Mouse (Mus musculus): ENCODE data around the gene 0610037L13Rik.

DNA sequence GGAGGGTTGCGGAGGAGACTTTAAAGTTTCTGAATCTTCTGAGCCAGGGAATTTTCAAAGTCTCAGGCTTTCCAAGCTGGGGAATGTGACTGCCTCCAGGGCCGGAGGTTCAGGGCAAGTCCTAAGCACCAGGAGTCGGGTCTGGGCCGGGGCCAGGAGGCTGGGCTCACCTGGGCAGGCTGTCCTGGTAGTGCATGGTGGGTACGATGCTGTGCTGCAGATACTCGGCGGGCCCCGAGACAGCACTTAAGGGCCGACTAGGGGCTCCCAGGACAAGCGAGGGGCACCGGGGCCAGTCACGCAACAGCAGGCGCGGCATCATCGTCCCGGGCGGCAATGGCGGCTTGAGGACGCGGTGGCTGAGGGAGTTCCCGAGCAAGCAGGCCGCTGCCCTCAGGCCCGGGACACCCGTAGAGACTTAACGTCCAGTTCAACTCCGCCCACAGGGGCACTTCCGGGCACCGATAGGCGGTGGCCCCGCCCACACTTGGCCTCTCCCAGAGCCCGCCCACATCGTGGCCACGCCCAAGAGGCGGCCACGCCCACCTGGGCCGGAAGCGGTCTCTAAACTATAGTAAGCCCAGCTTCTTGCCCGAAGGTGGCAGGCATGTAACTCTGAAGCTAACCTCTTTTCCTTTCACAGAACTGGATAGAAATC, 33.7 kb downstream of the 0610037L13Rik start, which contains the start of gene Cpt2:
- TF ChIP-seq POLR2AphosphoS2 (IDR thresholded peaks at IDR 0.05; ENCODE audit: insufficient read length, low read depth) (peak; percentile 99), POLR2A (IDR thresholded peaks at IDR 0.05; ENCODE audit: insufficient read length, low read depth) (peak; percentile 99), MAX (IDR thresholded peaks at IDR 0.05; ENCODE audit: low read depth) (no peak), TCF12 (IDR thresholded peaks at IDR 0.05; ENCODE audit: insufficient read depth, poor library complexity, severe bottlenecking) (no peak), CEBPB (IDR thresholded peaks at IDR 0.05; ENCODE audit: insufficient read depth, poor library complexity, severe bottlenecking) (no peak), USF1 (IDR thresholded peaks at IDR 0.05; ENCODE audit: low read depth) (no peak), MYOG (IDR thresholded peaks at IDR 0.05; ENCODE audit: control insufficient read depth in 1 of 3, insufficient read depth in 1 of 3, insufficient read length in 2 of 3, low read depth in 2 of 3) (no peak), E2F4 (IDR thresholded peaks at IDR 0.05; ENCODE audit: insufficient read depth) (no peak), SRF (IDR thresholded peaks at IDR 0.05; ENCODE audit: control insufficient read depth, insufficient read length, low read depth) (peak; percentile 62), MYOD1 (IDR thresholded peaks at IDR 0.05; ENCODE audit: control insufficient read depth in 1 of 3, insufficient read length in 2 of 3, low read depth in 2 of 3) (peak in 1 of 3 experiments; percentile 26), TCF3 (IDR thresholded peaks at IDR 0.05; ENCODE audit: insufficient read length, low read depth) (no peak), REST (IDR thresholded peaks at IDR 0.05; ENCODE audit: insufficient read depth, insufficient read length) (peak; percentile 20)

Data from myocyte (in vitro differentiated cells).